Mouse (Mus musculus): ENCODE results near the gene Dst.

Dst gene

DNA sequence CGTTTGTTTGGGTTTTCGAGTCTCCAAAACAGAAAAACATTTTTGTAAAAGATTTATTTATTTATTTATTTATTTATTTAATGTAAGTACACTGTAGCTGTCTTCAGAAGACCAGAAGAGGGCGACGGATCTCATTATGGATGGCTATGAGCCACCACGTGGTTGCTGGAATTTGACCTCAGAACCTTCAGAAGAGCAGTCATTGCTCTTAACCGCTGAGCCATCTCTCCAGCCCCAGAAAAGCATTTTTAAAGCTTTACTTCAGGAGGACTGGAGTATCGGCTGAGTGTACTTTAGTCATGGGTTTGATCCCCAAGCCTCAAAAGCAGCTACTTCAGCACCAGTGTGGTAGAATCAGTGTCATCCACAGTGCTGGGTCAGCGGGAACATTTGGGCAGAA, 266.9 kb downstream of the Dst start:
- no peak for DNase-seq (ENCODE audit: low spot score in 2 of 2)

DNA sequence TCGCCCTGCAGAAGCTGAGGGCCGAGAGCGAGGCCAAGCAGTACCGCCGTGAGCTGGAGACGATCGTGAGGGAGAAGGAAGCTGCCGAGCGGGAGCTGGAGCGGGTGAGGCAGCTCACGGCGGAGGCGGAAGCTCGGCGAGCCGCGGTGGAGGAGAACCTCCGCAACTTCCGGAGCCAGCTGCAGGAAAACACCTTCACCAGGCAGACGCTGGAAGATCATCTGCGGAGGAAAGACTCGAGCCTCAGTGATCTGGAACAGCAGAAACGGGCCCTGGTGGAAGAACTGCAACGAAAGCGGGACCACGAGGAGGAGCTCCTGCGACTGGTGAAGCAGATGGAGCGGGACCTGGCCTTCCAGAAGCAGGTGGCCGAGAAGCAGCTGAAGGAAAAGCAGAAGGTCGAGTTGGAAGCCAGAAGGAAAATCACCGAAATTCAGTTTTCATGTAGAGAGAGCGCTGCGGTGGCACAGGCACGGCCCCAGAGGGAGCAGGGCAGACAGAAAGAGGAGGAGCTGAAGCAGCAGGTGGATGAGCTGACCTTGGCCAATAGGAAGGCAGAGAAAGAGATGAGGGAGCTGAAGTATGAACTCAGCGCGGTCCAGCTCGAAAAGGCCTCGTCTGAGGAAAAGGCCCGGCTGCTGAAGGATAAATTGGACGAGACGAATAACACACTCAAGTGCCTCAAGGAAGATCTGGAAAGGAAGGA, 270.1 kb downstream of the Dst start:
- no peak for DNase-seq (ENCODE audit: low spot score in 2 of 2)

DNA sequence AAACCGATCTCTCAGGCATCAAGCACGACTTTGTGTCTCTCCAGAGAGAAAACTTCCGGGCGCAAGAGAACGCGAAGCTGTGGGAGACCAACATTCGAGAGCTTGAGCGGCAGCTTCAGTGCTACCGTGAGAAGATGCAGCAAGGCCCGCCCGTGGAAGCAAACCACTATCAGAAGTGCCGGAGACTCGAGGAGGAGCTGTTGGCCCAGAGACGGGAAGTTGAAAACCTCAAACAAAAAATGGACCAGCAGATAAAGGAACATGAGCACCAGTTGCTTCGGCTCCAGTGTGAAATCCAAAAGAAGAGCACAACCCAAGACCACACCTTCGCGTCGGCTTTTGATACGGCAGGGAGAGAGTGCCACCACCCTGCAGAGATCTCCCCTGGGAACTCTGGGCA, 271.7 kb downstream of the Dst start:
- no peak for DNase-seq (ENCODE audit: low spot score in 2 of 2)

DNA sequence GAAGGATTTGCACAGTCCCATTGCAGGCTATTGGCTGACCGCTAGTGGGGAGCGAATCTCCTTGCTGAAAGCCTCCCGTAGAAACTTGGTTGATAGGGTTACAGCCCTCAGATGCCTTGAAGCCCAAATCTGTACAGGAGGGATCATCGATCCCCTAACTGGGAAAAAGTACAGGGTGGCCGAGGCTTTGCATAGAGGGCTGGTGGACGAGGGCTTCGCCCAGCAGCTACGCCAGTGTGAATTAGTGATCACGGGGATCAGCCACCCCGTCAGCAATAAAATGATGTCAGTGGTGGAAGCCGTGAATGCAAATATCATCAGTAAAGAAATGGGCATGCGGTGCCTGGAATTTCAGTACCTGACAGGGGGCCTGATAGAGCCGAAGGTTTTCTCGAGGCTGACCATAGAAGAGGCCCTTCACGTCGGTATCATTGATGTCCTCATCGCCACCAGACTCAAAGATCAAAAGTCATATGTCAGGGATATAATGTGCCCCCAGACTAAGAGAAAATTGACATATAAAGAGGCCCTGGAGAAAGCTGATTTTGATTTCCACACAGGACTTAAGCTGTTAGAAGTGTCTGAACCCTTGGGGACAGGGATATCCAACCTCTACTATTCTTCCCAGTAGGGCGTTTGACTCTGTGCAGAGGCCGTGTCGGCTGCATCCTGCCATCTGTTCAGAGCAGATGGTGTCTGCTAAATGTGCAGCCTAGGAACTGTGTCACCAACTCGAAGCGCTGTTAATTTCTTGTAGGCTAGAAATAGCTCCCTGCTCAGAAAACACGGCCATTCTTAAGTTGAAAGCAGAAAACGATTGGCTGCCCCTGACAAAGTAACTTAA, 274.6 kb downstream of the Dst start:
- DNase-seq (ENCODE audit: low spot score in 2 of 2), result peak; percentile 60 to 71

DNA sequence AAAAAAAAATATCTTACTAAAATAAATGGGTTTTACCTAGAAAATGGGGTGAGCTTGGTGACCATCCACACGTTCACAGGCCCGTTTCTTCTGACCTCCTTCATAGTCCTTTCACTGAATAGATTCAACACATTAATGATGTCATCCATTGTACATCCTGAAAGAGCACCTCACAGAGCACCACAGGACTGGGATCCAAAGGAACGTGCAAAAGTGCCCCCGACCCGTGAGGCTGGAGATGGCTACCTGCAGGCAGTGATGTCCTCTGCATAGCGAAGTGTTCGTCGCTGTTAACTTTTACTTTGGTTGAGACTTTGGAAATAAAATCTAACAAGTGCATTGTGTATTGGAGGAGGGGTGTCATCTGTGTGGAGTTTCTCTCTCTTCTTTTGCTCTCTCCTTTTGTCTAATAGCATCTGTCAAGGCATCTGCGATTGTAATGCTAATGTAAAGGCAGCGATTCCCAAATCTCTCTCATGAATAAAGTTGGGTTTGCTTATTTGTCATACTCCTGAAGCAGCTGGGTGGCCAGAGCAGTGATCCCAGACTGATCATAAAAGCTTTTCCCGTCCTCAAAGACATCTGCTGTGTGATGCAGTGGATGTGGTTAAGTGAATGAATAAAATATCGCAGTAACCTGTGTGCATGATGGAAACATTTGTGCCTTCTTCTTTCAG, 275.4 kb downstream of the Dst start:
- no peak for DNase-seq (ENCODE audit: low spot score in 2 of 2)

DNA sequence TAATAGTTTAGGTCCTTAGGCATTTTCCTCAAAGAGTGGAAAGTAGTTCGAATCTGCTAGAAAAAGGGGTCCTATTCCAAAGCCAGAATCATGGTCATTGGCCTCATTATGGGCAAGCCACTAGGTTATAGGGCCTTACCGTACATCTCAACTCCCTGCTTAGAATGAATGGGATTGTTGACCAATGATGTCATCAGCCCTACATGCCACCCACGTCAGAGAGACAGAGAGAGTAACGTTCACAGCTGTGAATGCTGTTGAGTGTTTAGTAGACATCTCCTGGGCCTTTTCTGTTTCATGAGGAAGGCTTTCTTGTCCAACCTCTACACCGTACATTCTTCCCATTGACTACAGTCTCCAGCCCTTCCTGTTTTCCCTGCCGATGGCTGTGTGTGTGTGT, 276.2 kb downstream of the Dst start:
- DNase-seq (ENCODE audit: low spot score in 2 of 2), result no peak

DNA sequence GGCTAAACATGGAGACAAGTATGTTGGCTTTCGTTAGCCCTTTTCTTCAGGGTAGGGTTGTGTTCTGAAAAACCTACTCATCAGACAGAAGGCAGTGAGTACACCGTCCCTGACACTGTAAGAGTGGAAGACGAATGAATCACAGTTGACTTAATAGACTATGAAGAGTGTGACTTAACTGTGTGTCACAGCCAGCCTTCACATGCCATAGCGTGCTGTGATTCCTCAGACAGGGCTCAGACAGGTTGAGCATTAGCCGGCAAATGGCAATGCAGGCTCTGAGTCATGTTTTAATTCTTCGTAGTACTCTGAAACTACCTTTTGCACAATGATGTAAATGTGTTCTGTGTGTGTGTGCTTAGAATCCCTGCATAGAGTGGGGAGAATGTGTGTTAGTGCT, 278.0 kb downstream of the Dst start:
- no peak for DNase-seq (ENCODE audit: low spot score in 2 of 2)

DNA sequence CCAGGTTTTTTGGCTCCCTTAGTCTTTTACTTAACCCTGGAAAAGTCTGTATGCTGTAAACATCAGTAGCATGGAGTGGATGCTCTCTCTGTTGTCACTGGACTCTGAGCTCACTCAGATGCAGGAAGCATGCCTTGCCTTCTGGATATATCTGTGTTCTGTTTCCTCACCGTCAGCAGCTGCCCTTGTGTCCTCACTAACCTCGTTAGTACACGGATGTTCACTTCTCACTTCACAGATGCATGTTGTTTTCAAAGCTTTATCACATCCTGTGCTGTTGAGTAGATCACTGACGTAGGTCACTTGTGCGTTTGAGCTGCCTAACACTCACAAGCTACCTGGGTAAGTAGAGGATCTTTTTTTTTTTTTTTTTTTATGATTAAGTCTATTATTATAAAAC, 279.5 kb downstream of the Dst start:
- DNase-seq (ENCODE audit: low spot score in 2 of 2), result no peak

DNA sequence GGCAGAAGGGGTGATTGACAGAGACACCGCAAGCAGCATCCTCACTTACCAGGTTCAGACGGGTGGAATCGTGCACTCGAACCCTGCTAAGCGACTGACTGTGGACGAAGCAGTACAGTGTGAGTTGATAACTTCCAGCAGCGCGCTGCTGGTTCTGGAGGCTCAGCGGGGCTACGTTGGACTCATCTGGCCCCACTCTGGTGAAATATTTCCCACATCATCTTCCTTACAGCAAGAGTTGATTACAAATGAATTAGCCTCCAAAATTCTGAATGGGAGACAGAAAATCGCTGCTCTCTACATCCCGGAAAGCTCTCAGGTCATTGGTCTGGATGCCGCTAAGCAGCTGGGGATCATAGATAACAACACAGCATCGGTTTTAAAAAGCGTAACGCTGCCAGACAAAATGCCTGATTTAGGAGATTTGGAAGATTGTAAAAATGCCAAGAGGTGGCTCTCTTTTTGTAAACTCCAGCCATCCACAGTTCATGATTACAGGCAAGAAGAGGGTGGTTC, 280.8 kb downstream of the Dst start:
- no peak for DNase-seq (ENCODE audit: low spot score in 2 of 2)

DNA sequence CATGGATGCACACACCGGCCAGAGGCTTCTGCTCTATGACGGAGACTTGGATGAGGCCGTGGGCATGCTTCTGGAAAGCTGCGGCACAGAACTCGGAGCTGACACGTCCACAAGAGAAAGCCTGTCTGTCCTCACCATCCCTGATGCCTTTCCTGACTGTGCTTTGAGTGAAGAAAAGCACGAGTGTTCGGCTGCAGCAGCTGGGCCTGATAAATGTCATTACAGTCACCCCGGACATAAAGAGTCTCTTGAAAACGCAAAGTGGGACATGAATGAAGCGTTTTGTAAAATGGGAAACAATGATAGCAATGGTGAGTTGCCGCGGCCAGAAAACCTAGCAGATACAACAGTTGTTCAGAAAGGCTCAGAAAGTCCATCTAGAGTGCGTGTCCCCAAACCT, 281.3 kb downstream of the Dst start:
- peak; percentile 65 to 66 for DNase-seq (ENCODE audit: low spot score in 2 of 2)

DNA sequence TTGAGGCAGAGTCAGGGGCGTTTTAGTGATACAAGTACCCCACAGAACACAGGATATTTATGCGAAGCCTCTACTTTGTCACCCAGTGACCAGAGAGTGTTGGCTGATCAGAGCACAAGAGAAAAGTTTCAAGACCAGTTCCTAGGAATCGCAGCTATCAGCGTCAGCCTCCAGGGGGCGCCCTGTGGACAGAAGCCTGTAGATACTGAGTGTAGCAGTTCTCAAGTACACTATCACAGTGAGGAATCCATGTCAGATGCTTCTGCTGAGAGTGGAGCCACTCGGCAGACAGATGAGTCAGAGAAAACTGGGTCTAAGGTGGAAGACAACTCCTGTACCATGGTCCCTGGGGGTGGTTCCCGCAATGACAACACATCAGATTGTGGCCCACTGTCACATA, 281.9 kb downstream of the Dst start:
- DNase-seq (ENCODE audit: low spot score in 2 of 2), result peak; percentile 66 to 69

DNA sequence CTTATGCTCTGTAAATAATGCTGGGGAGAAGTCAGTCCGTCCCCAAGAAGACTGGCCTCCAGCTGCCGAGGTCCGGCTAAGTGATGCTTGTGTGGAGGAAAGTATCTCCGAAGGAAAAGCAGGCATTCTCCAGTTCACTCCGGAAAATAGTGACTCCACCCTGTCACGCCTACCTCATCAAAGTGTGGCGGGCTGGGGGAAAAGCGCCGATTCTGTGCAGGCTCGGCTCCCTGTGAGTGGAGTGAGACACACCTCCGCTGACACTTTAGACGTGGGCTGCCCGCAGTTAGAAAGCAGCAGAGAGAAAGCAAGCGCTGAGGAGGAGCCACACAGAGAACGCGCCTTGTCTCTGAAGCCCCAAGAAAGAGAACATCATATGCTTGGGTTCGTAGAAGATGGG, 284.1 kb downstream of the Dst start:
- DNase-seq (ENCODE audit: low spot score in 2 of 2), result no peak

DNA sequence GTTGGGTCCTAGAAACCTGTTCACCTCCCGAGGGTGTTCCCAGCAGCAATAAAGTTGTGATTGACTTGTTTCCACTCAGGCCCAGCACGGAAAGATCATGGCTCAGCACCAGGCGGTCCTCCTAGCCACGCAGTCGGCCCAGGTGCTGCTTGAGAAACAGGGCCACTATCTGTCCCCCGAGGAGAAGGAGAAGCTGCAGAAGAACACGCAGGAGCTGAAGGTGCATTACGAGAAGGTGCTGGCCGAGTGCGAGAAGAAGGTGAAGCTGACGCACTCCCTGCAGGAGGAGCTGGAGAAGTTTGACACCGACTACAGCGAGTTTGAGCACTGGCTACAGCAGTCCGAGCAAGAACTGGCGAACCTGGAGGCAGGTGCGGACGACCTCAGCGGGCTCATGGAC, 292.8 kb downstream of the Dst start:
- no peak for DNase-seq (ENCODE audit: low spot score in 2 of 2)

DNA sequence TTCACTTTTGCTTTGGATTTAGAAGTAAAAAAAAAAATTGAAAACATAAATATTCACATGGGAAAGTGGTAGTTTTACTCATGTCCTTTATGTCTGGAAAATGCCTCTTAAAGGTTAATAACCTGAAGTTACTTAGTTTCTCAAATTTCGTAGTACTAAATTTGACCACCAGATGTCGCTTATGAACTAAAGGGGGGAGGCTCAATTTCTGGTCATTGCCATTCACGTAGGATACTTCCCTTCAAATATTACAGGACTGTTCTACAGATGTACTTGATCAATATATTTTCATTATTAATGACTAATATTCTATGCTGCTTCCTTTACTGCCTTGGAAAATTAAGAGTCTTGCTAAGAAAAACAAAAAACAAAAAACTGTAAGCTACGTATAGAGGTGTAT, 293.5 kb downstream of the Dst start:
- DNase-seq (ENCODE audit: low spot score in 2 of 2), result no peak

DNA sequence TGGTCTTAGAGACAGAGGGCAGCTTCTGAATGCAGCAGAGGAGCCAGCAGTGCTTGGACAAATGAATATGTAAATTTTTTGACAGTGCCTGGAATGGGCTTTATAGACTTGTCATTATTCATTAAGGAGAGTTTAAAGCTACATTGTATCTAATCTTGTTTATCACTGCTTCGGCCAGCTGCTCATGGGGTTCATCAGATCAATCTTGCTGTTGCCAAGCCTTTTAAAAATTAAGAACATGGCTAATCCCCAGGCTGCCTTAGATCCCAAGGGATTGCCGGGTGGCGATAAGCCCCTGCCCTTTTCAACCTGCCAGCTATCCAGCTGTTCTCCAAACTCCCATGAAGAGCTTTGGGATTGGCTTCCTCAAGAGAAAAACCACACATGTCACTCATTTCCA, 303.7 kb downstream of the Dst start:
- DNase-seq (ENCODE audit: low spot score in 2 of 2), result no peak

DNA sequence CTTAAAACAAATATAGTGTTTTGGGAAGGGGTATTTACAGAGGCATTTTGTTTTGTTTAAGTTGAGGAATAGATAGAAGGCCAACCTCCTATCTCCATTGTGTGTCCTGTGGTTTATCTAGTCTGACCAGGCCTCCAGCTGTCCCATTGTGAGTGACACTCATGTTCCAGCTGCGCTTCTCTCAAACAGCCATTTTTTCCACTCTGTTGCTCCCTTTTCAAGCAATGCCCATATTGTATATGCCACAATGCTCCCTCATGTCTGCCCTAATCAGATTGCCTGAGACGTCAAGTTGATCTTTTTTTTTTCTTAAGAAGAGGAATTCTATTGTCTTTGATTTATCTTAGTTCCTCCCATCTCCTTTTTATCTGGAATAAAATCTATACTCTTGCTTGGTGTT, 308.4 kb downstream of the Dst start:
- DNase-seq (ENCODE audit: low spot score in 2 of 2), result no peak

DNA sequence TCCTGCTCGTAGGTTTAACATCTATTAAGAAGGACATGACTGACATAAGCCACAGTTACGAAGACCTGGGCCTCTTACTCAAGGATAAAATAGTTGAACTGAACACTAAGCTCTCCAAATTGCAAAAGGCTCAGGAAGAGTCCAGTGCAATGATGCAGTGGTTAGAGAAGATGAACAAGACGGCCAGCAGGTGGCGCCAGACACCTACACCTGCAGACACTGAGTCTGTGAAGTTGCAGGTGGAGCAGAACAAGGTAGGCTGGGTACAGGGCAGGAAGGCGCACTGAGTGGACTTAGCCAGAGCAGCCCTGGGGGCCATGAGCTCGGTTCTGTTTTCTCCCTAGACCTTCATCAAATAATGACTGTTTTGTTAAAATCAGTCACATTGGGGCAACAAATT, 310.3 kb downstream of the Dst start:
- DNase-seq (ENCODE audit: low spot score in 2 of 2), result peak; percentile 61 to 81

DNA sequence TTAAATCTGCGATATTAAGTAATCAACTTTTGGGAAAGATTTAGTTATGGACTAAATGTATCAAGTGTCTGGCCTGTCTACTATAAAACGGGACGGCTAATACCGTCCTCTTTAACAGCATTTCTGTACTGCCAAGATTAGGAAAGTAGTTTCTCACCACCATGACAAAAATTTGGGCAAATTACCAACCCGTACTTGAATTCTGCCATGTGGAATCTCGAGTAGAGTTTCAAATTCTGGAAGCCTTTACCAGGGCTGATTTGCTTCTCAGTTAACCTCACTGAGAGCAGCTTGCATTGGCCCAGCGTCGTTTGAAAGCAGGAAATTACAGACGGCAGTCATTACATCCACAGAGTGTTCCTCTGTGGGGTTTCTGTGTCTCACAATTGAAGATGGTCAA, 310.8 kb downstream of the Dst start:
- no peak for DNase-seq (ENCODE audit: low spot score in 2 of 2)

DNA sequence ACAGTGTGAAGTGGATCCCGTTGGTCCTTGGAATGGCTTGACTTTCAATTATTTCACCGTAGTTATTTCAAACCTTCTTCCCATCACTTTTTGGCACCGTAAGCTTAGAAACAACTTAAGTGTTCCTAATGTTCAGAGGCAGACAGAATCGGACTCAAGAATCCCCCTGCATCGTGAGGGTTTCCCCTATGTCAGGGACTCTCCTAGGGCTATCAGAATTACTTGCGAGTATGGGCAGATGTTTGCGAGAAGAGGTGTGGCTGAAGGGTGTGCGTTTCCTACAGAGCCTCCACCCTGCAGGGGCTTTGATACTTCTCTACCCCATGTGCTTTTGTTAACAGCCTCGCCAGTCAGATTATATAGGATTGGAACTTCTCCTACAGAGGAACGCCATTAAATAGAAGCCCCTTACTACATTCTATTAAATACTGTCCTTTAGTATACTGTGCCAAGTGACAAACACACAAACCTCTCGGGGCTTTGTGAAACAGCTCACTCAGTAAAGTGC, 312.1 kb downstream of the Dst start:
- DNase-seq (ENCODE audit: low spot score in 2 of 2), result no peak

DNA sequence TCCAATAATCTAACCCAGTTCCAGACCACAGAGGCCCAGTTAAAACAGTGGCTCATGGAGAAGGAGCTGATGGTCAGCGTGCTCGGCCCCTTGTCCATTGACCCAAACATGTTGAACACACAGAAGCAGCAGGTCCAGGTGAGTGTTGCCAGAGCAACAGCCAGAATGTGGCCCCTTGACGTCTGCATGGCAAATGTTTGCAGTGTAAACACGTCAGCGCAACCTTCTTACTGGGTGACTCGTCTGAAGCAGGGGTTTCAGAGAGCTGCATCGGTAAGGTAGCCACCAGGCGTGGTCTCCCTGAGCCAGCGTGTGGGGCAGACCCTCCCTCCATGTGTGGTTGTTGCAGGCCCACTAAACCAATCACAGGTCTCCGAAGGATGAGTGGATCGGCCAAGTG, 315.8 kb downstream of the Dst start:
- no peak for DNase-seq (ENCODE audit: low spot score in 2 of 2)

DNA sequence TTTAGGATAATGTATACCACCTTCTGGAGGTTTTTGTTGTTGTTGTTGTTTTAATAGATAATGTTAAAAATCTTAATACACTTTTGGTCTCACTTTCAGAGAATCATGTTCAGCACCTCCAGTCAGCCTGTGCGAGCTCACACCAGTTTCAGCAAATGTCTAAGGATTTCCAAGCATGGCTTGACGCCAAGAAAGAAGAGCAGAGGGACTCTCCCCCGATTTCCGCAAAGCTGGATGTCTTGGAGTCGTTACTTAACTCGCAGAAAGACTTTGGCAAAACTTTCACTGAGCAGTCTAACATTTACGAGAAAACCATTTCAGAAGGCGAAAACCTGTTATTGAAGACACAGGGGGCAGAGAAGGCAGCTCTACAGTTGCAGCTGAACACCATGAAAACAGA, 319.7 kb downstream of the Dst start:
- no peak for DNase-seq (ENCODE audit: low spot score in 2 of 2)

DNA sequence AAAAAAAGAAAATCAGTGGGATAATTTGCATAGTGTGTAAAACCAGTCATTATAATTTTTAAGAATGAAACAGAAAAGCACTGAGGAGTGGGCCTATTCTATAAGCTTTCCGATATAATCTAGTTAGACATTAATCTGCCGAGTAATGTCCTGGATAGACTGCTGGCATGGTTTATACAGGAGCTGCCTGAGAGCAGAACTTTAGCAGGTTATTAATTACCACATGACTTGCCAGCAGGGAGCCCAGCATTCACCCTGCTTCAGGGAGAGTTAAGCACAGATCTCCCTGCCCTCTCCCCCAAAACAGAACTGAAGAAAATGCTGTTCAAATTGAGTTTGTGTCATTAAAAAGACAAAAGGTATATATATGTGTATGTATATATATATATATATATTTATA, 323.0 kb downstream of the Dst start:
- no peak for DNase-seq (ENCODE audit: low spot score in 2 of 2)
